Mouse (Mus musculus) T-cell, adult 2 months (primary cell): ENCODE results near the gene Slc51b.

Experiments
- DNase-seq: peaks from one replicate; pipeline ENCODE4 v3.0.0; 2022; ENCODE audit warnings: low spot score

Slc51b gene

DNA sequence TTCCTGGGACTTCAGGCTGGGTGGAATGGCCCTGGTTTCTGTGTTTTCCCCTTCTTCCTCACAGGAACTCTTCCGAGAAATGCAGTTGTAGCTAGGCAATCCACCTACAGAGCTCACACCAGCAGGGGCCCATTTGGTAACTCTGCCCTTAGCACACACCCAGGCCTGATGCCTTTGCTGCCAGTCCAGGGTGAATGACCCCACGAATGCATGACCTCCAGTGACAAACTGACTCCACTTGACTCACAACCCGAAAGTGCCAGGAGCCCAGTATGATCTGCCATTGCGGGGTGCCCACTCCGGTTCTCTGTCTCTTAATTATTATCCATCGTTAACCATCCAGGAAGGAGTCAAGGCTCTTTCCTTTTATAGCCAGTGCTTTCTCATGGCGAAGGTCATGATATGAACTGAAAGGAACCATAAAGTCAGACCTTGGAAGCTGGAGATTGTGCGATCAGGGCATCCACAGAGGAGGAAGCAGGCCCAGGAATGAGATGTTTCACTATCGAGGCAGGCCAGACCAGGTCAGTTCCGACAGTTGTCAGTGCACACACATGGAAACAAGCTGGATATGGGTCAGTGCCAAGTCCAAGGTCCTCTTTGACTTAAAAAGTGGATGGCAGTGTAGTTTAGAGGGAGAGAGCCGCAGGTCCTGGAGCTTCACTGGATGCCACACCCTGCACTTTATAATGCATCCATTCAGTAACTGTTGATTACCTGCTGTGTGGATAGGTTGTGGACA is at the start of gene Slc51b:
Gene Slc51b (minus strand): TSS at position 196 of the 742 bp plus-strand sequence.
- no peak for DNase-seq

DNA sequence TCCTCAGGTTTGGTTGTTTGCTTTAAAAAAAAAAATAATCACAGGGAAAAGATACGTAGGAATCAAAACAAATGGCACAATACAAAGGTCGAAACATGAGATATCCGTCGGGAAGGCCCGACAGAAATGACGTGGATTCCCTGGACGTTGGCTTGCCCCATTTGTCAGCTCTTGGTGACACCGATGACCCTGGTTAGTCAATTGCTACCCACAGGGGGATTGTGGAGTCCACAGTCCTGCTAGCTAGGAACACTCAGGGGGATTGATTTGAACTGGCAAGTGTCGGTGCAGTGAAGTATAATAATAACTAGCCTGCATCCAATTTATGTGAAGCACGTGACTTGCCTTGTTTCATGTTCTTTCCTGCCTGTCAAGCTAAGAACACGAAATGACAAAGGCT is 44.9 kb upstream of the Slc51b start:
- DNase-seq, result no peak

DNA sequence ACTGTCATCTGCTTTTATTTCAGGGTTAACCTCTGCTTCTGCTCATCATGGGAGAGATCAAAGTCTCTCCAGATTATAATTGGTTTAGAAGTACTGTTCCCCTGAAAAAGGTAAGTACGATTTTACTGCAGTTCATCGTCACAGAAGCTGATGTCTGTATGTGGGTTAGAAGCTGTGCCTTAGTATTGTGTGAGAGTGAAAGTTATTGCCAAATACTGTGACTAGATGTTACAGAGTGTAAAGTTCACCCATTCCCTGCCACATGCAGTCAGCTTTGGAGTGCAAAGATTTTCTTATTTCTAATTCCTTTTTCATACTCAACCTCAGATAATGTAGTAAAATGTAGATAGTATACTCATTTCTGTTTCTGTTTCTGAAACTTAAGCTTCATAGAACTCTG is 42.5 kb upstream of the Slc51b start:
- DNase-seq, result no peak

DNA sequence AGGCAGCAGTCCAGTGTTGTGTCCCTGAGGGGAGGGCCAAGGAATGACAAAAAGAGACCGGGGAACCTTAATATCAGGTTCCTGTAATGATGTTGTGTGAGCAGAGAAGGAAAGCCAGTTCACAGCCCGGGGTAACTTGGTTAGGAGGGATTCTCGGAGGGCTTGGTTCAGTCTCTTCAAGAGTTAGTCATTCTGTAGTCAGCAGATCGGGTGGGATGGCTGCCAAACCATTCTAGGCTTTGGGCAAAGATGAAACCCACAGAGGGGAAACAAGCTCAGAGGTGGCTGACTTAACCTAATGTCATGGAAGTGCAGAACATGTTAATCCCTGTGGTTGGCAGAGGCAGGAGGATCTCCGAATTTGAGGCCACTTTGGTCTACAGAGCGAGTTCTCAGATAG is 41.4 kb upstream of the Slc51b start:
- DNase-seq, result no peak

DNA sequence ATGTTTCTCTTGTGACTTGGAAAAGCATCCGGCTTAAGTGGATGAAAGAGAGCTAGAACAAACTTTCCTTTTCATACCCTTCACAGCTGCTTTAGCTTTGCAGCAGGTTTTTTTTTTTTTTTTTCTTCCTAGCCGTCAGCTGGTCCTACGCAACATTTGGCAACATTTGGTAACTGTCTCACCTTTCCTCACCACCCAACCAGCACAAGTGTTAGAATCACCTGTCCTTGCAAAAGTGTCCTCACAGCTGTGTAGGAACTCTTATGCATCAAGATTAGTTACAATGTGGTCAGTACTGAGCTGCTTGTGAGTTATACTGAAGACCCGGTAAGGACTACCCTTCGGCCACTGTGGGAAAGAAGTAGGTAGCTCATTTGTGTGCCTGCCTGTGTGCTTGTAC is 39.8 kb upstream of the Slc51b start:
- DNase-seq, result no peak

DNA sequence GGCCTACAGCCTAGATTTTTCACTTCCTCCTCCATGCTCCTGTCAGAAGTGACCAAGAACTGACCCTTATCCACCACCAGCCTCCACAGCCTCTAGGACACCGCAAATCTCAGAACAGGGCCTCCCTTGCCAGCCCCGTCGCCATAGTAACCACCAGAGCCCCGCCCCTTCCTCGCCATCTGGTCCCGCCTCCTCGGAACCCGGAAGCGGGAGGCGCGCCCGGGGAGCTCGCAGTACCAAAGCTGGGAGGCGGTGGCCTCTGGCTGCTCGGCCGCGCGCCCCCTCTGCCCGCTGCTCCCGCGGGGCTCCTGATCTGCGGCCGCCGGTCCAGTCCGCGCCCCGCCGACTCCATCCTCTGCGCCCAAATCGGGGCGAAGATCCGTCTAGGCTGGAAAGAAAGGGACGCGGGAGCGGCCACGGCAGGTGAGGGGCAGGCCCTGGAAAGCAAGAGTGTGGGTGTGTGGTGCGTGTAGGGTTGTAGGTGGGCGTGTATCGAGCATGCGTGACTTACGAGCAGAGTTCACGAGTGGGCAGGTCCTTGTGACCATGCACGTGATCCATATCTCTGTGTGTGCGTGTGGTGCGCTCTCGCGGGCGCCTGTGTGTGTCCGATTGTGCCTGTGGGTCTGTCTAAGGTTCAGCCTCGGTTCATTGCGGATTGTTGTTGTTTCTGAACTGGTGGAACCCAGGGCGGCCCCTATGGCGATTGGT is 38.1 kb upstream of the Slc51b start, which contains the start of gene Spg21:
Gene Spg21 (plus strand): TSS at position 216 of the 711 bp plus-strand sequence.
- peak; percentile 93 for DNase-seq

DNA sequence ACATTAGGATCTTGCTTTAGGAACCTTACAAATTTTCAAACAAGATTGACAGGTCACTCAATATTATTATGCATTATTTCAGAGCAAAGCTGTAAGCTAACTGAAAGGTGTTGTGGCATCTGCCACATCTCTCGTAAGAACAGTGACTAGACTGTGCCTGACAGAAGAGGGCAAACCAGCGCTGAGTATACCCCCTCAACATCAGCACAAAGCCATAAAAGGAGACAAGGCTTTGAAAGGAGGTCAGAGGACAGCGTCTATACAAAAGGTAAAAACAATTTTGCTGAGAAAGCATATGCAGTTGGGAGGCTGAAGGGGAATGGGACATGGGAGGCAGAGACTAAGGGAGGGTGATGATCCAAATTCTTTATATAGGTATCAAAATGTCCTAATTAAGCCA is 37.4 kb upstream of the Slc51b start:
- DNase-seq, result no peak

DNA sequence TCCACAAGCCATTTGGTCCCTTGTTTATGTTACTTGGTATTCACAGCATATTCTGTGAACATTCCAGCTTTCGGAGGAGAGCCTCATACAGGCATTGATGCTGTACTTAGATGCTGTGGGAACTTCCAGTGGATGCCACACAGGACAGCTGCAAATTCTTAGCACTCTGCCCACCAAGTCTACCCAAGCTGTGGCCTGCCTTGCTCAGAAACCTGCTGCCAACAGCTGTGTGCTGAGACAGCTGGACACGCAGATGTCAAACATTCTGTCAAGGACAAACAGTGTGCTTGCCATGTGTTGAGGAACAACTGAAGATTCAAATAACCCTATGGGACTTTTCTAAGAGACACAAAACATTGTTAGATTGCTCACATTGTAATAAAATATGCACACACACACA is 36.2 kb upstream of the Slc51b start:
- DNase-seq, result no peak

DNA sequence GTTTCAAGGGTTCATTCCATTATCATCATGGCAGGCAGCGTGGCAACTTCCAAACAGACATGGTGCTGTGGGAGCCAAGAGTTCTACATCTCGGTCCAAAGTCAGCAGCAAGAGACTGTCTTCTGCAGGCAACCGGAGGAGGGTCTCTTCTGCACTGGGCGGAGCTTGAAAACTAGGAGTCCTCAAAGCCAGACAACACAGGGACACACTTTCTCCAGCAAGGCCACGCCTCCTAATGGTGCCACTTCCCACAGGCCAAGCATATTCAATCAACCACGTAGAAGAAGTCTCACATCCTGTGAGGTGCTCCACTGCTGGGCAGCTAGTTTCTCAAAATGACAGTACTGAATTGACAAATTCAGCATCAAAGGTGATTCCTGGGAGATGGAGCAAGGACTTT is 25.2 kb upstream of the Slc51b start:
- DNase-seq, result no peak

DNA sequence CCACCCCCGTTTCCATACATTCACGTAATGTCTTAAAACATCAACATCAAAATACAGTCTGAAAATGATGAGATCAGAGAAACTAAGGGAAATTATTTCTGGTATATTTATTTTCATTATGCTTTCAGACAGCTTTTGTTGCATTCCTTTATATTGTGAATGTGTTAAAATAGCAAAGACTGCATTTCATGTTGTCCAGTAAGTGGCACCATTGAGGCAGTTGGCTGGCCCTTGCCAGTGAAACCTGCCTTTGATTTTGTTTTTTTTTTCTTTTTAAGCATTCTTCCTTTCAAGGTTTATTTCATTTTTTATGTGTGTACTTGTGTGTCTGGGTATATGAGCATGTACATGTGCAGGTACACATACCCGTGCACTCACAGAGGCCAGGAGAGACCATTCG is 21.9 kb upstream of the Slc51b start:
- no peak for DNase-seq

DNA sequence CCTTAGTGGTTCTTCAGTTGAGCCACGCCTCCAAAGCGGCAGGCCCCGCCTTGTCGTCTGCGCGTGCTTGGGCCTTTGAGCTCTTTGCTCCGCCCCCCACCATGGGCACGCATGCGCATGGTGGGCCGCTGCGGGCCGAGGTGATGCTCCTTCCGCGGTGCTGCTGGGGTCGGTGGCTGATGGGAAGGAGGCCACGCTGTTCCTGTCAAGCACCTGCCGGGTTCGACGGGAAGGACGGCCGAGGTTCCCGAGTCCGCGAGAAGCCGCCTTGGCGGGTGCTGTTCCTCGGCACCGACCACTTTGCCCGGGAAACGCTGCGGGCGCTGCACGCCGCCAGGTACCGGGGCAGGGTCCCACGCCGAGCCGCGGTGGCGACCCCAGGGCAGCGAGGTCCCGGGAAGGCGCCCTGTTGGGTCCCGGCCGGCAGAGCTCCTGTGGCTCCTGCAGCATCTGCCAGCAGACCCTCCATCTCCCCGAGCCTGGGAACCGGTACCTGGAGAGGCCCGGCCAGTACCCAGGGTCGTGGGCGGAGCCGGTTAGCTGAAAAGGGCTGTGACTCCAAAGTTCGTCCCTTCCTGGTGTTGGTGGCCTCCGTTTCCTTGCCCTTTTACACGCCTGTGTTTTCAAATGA is 13.0 kb upstream of the Slc51b start, which contains the start of gene Mtfmt:
Gene Mtfmt (plus strand): TSS at position 112 of the 631 bp plus-strand sequence.
- peak; percentile 97 for DNase-seq

DNA sequence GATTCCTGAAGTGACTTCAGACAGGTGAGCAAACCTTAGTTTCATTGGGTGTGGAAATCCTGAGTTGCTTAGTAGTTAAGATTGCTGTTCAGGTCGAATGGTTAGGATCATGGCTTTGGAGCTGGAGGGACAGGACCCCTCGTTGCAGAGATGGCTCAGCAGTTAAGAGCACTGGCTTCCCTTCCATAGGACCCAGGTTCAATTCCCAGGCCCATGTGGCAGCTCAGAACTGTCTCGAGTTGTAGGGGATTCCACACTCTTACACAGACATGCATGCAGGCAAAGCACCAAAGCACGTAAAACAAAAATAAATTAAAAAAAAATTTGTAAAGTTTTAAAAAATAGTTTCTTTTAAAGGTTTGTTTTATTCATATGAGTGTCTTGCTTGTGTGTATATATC is 12.5 kb upstream of the Slc51b start:
- DNase-seq, result no peak

DNA sequence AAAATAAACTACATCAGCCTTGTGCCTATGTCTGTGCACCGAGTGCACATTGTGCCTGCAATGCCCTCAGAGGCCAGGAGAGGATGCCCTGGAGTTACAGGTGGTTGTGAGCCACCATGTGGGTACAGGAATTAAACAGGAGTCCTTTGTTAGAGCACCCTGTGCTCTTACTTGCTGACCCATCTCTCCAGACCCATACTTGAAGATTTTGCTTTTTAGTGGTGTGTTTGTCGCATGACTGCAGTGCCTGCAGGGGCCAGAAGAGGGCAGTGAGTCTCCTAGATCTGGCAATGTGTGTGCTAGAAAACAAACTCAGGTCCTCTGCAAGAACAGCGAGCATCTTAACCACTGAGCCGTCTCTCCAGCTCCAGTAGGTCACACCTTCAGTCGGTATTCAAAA is 11.4 kb upstream of the Slc51b start:
- DNase-seq, result peak; percentile 50

DNA sequence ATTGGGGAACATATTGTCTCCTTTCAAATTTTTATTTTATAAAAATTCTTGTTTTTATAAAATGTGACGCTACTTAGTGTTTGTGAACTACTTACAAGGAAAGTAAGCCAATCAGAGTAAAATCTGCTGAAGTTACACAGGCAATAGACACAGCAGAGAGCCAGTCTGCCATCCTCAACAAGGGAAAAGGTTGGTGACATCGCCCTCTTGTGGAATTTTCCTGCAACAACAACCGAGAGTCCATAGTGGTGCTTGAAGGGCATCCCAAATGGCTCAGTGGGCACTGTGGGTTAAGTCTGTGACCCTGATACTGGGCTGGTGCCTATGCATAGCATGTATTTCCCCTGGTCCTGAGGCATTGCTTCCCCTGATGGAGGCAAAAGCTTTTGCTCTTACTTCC is 9.5 kb upstream of the Slc51b start:
- DNase-seq, result peak; percentile 67

DNA sequence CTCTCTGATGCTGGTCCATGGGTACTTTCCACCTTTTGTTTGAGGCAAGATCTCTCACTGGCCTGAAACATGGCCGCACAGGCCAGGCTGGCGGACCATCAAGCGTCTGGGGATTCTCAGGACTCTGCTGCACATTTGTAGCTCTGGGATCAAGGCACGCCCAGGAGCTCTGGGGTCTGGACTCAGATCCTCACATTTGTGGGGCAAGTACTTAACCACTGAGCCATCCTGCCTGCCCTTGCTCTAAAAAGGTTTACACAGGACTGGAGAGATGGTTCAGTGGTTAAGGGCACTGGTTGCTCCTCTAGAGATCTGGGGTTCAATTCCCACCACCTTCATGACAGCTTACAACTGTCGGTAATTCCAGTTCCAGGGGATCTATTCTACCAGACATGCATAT is 8.2 kb upstream of the Slc51b start:
- DNase-seq, result no peak

DNA sequence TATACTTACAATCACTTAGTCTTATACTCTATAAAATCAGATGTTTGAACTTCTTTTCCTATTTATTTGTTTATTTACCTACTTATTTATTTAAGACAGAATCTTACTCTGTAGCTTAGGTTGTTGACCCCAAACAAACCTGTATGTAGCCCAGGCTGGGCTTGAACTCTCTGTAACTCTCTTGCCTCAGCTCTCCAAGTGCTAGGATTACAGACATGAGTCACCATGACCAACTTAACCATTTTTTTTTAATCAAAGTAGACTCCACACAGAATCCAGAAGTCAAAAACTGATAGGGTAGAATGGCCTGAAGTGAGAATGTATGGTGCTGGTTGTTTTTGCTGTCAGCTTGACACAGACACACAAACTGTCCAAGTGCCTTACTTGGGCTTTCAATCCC is 7.6 kb upstream of the Slc51b start:
- no peak for DNase-seq

DNA sequence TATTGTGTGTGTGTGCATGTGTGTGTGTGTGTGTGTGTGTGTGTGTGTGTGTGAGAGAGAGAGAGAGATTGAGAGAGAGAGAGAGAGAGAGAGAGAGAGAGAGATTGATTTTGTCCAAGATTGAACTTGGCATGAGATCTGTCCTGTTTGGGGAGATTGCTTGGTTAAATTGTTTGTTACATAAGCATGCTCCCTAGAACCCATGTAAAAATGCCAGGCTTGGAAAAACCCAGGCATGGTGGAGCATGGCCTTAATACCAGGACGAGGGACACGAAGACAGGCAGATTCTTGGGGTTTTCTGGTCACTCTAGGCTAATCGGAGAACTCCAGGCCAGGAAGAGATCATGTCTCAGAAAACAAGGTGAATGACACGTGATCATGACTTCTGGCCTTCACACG is 5.2 kb upstream of the Slc51b start:
- DNase-seq, result no peak

DNA sequence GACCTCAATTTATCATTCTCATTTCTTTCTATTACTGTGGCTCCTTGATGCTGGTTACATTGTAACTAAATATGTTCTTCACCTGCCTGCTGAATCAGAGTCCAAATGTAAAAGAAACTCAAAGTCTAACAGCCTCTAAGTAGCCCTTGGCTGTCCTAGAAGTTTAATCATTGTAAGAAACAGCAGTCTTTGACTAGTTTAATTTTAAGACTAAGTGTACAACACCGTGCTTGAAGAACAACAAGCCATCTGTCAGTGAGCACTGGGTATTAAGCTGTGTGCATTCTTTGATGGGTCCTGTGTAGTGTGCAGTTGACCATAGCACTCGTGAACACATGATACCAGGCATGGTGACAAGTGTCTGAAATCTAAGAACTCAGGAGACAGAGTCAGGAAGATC is 4.8 kb upstream of the Slc51b start:
- no peak for DNase-seq

DNA sequence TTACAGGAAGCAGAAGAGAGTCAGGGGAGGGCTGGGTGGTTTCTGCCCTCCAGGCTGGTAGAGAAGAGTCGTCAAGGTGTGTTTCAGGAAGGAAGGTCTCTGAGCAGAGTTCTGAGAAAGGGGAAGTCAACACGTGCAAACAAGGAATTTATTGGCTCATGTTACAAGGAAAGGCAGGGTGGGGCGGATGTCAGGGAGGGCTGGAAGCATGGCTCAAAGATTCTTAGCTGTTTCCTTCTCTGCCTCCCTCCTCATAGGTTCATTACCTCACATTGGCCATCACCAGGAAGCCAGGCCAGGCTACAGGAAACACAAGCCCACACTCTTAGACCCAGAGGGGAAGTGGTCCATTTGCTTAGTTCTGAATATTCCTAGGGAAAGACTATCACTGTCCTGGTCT is 1.6 kb upstream of the Slc51b start:
- no peak for DNase-seq

DNA sequence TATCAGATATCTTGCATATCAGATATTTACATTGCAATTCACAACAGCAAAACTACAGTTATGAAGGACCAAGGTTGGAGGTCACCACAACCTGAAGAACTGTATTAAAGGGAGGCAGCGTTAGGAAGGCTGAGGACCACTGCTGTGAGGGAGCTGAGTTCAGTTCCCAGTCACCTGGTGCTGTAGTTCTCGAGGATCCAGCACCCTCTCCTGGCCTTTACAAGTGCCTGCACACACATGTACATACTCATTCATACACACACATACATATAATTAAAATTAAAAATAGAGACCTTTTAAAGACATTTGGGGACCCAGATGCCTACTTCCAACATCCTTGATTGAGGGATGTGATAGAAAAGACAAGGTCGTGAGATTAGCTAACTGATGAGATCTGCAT is 3.1 kb downstream of the Slc51b start:
- no peak for DNase-seq

DNA sequence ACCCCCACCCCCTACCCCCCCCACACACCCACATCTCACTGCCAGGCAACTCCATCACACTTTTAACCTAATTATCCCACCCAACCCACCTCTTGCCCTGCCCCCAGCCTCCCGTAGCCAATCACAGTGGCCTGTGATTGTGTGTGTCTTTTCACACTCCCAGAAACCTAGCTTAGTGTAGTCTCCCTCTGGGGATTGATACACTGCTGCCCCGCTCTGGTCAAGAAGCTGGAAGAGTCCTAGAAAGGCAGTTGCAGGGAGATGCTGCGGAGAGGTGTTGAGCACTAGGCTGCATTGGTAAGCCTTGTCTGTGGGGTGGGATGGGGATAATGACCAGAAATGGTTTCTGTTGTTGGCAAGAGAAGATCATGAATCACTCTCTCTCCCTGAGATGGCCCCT is 5.0 kb downstream of the Slc51b start:
- DNase-seq, result no peak

DNA sequence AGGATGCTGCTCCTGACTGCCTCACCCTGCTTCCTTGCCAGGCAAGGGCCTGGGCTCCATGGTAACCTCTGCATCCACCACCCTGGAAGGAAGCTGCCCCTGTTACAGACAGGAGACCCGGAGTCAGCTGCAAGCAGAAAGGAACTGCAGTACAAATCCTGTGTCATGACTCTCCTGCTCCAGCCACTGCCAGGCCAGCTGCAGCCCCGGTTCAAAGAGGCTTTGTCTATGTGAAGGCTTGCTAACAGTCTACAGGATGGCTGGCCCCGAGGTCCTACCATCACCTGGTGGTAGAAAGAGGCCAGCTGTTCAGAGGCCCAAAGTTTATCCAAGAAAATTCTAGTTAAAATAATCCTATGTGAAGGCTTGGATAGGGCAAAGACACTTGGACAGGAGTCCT is 11.4 kb downstream of the Slc51b start:
- DNase-seq, result no peak

DNA sequence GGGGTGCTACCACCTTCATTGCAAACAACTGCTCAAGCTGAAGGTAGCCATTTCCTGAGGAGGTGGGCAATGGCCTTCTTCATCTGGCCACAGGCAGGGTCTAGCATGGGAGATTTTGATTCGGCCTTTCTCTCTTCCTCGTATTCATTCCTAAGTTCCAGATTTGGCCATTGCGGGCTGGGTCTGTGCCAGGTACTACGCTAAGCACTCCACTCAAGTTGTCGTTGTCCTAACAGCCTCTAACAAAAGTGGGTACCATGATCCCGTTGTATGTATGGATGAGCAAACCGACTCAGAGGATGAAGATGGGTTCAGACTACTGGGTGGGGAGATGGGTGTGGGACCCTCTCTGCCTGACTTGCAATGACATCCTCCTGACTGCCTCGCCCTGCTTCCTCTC is 12.4 kb downstream of the Slc51b start:
- no peak for DNase-seq
